Mouse (Mus musculus): ENCODE data around the gene Tpt1. TPM values are rescaled to one million over a fixed set of nuclear protein-coding genes. Genes with fewer than 3 reads are reported as not detected.

Tpt1 gene
- polyA plus RNA-seq (2012; fragmentation: generic; extraction: Trizol): 5,697 TPM
- long read RNA-seq, experiment 1, transcript Tpt1-201 (6 exons, 1,169 nt): major isoform, 807 of 934 reads
- long read RNA-seq, experiment 1, partial matches to known transcripts: 113 of 934 reads
- long read RNA-seq, experiment 1, other reads (novel, unspliced or antisense): 13 of 934 reads
- long read RNA-seq, experiment 2, transcript Tpt1-201 (6 exons, 1,169 nt): major isoform, 864 of 876 reads
- long read RNA-seq, experiment 2, partial matches to known transcripts: 8 of 876 reads
- long read RNA-seq, experiment 2, other reads (novel, unspliced or antisense): 3 of 876 reads

DNA sequence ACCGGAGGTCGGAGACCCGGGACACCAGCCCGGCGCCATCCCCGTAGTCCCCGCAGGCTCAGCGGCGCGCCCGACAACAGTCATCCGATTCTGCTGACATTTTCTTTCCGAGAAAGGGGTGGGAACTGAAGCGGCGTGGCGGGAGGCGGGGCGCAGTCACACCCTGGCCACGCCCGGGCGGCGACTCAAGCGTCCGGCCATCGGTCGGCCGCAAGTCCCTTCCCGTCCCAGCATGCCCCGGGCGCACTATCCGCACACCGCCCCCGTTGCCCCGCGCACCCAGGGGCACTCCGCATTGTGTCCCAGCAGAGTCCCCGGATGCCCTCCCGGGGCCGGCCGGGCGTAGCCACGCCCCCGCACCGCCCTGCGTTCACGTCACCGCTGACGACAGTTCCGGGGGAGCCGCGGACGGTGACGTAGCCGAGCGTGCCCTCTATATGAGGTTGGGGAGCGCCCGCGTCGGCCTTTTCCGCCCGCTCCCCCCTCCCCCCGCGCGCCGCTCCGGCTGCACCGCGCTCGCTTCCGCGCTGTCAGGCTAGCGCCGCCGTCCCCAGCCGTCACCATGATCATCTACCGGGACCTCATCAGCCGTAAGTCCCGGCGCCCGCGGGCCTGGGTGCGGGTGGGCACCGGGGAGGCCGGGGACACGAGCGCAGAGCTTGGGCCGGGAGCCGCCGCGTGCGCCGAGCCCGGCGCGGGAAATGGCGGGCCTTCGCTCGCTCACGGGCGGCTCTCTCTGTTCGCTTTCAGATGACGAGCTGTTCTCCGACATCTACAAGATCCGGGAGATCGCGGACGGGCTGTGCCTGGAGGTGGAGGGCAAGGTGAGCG, at the start of gene Tpt1:
TSS of gene Tpt1 (plus strand) at position 227 of the 831 bp plus-strand sequence.
- H3K79me3 ChIP-seq (ENCODE audit: low read depth): peaks cover 42% of the 10 kb centered on the region
- peak within 1 kb of the TSS; percentile 82 for H3K4me3 ChIP-seq (ENCODE audit: insufficient read depth, poor library complexity, severe bottlenecking)
- peaks cover 44% of the 10 kb centered on the region for H3K36me3 ChIP-seq (ENCODE audit: control insufficient read depth, insufficient read depth)
- peak within 1 kb of the TSS; percentile 94 for H3ac ChIP-seq (ENCODE audit: control insufficient read depth, insufficient read length, low read depth)
- peaks cover 60% of the 10 kb centered on the region for H3K79me2 ChIP-seq (ENCODE audit: control insufficient read depth, insufficient read depth)
- H3K27me3 ChIP-seq (ENCODE audit: control insufficient read depth, insufficient read depth, insufficient read length): no peaks in the 10 kb centered on the region
- TF ChIP-seq CTCF (IDR thresholded peaks at IDR 0.05; ENCODE audit: control insufficient read depth, insufficient read depth, insufficient read length) (no peak), MYOG (IDR thresholded peaks at IDR 0.05; ENCODE audit: control insufficient read depth, extremely low read depth, insufficient read length) (no peak), CEBPB (IDR thresholded peaks at IDR 0.05; ENCODE audit: low read depth) (no peak), MYOD1 (IDR thresholded peaks at IDR 0.05; ENCODE audit: control insufficient read depth, insufficient read length, low read depth) (no peak), USF1 (IDR thresholded peaks at IDR 0.05; ENCODE audit: low read depth) (no peak), MAX (IDR thresholded peaks at IDR 0.05) (peak; percentile 80), FOSL1 (IDR thresholded peaks at IDR 0.05; ENCODE audit: insufficient read depth, low read length, poor library complexity, severe bottlenecking) (no peak)

DNA sequence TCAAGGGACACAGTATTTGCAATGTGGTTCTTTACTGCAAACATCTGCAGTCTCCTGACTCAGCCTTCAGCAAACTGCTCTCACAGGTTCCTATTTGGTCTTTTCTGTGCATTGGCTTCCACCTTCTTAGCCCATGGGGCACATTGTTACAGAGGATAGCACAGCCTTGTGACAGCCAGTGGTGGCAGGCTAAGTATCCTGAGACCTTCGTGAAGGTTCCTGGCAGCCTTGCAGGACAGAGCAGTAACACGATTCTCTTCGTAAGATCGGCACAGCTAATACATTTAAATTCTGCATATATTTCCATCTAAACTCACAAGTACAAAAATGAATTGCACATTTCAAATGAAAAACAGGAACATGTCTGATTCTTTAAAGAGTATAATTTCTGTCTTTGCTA, 49.0 kb upstream of the Tpt1 start:
- Histone ChIP-seq H3ac (ENCODE audit: control insufficient read depth, insufficient read length, low read depth) (no peak overlapping the region), H3K79me3 (ENCODE audit: low read depth) (no peaks in the 10 kb centered on the region), H3K4me3 (ENCODE audit: insufficient read depth, poor library complexity, severe bottlenecking) (no peak overlapping the region), H3K36me3 (ENCODE audit: control insufficient read depth, insufficient read depth) (no peaks in the 10 kb centered on the region), H3K79me2 (ENCODE audit: control insufficient read depth, insufficient read depth) (no peaks in the 10 kb centered on the region), H3K27me3 (ENCODE audit: control insufficient read depth, insufficient read depth, insufficient read length) (no peaks in the 10 kb centered on the region)
- TF ChIP-seq USF1 (IDR thresholded peaks at IDR 0.05; ENCODE audit: low read depth) (no peak), CTCF (IDR thresholded peaks at IDR 0.05; ENCODE audit: control insufficient read depth, insufficient read depth, insufficient read length) (no peak), MAX (IDR thresholded peaks at IDR 0.05) (no peak), FOSL1 (IDR thresholded peaks at IDR 0.05; ENCODE audit: insufficient read depth, low read length, poor library complexity, severe bottlenecking) (no peak), CEBPB (IDR thresholded peaks at IDR 0.05; ENCODE audit: low read depth) (no peak), MYOG (IDR thresholded peaks at IDR 0.05; ENCODE audit: control insufficient read depth, extremely low read depth, insufficient read length) (no peak), MYOD1 (IDR thresholded peaks at IDR 0.05; ENCODE audit: control insufficient read depth, insufficient read length, low read depth) (no peak)

DNA sequence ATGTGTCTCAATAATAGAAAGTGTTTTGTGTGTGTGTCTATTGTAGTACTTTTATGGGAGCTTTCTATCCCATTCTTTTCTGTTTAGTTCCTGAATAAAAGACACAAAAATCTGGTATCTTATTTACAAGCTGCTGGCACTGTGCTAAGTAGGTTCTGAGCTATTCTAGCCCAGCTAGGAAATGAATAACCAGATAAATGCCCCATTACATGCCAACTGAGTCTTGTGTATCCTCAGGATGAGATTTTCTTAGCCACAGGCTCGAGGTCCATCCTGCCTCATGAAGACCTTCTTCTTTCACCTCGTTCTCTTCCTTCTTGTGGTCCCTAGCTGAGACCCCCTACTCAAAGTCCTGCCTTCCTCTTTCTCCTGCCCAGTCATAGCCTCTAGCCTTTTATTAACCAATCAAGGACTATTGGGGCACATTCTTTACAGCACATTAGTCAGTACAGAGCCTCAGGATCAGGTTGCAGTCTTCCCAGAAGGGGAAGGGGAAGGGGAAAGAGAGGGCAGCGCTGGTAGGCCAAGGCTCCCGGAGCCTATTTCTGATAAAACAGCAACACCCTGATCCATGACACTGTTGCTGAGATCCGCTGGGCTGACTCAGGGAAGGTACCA, 47.0 kb upstream of the Tpt1 start:
- no peak for TF ChIP-seq CEBPB (IDR thresholded peaks at IDR 0.05; ENCODE audit: low read depth)
- TF ChIP-seq MYOG (IDR thresholded peaks at IDR 0.05; ENCODE audit: control insufficient read depth, extremely low read depth, insufficient read length): no peak
- no peak for TF ChIP-seq MAX (IDR thresholded peaks at IDR 0.05)
- Histone ChIP-seq H3K79me2 (ENCODE audit: control insufficient read depth, insufficient read depth) (no peaks in the 10 kb centered on the region), H3K4me3 (ENCODE audit: insufficient read depth, poor library complexity, severe bottlenecking) (no peak overlapping the region)

DNA sequence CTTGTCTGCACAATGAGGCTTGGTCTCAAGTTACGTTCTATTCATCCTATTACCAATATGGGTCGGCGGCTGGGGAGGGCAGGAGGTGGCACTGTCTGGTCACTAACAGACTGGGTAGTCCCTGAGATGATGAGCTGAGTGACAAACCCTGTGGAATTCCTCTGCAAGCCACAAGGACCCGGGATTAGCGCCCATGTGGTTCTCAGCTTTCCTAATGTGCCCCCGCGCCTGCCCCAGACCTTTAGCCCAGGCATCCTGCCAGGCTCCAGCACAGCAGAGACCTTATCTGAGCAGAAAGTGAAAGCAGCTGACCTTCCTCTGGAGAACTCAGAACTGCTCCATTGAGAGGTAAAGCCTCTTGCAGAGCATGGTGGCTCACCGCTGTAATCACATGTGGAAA, 37.1 kb upstream of the Tpt1 start:
- TF ChIP-seq MAX (IDR thresholded peaks at IDR 0.05) (peak; percentile 45), USF1 (IDR thresholded peaks at IDR 0.05; ENCODE audit: low read depth) (no peak)

More for the DNA sequence above, 47.0 kb upstream of the Tpt1 start:
- H3K36me3 ChIP-seq (ENCODE audit: control insufficient read depth, insufficient read depth): no peaks in the 10 kb centered on the region
- no peaks in the 10 kb centered on the region for H3K27me3 ChIP-seq (ENCODE audit: control insufficient read depth, insufficient read depth, insufficient read length)
- H3ac ChIP-seq (ENCODE audit: control insufficient read depth, insufficient read length, low read depth): no peak overlapping the region
- no peaks in the 10 kb centered on the region for H3K79me3 ChIP-seq (ENCODE audit: low read depth)

DNA sequence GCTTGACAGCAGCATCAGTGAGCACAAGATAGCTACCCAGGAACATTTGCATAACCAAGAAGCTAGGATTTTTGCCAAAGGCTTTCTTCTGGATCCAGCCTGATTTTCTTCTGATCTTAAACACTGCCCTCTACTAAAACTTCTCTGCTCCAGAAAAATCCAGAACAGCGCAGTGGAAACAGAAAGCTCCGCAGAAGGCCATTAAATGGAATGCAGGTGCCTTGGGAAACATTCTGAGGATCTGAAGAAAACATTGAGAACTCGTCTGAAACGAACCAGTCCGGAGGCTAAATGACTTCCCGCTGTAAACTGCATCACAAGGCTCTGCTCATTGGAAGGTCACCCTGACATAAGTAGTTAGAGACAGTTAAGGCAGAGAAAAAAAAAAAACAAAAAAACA, 35.0 kb upstream of the Tpt1 start:
- H3K36me3 ChIP-seq (ENCODE audit: control insufficient read depth, insufficient read depth): no peaks in the 10 kb centered on the region
- no peaks in the 10 kb centered on the region for H3K79me2 ChIP-seq (ENCODE audit: control insufficient read depth, insufficient read depth)
- no peaks in the 10 kb centered on the region for H3K27me3 ChIP-seq (ENCODE audit: control insufficient read depth, insufficient read depth, insufficient read length)
- H3ac ChIP-seq (ENCODE audit: control insufficient read depth, insufficient read length, low read depth): no peak overlapping the region
- no peaks in the 10 kb centered on the region for H3K79me3 ChIP-seq (ENCODE audit: low read depth)
- TF ChIP-seq USF1 (IDR thresholded peaks at IDR 0.05; ENCODE audit: low read depth) (no peak), MYOD1 (IDR thresholded peaks at IDR 0.05; ENCODE audit: control insufficient read depth, insufficient read length, low read depth) (no peak), FOSL1 (IDR thresholded peaks at IDR 0.05; ENCODE audit: insufficient read depth, low read length, poor library complexity, severe bottlenecking) (no peak), MYOG (IDR thresholded peaks at IDR 0.05; ENCODE audit: control insufficient read depth, extremely low read depth, insufficient read length) (no peak), CTCF (IDR thresholded peaks at IDR 0.05; ENCODE audit: control insufficient read depth, insufficient read depth, insufficient read length) (no peak), CEBPB (IDR thresholded peaks at IDR 0.05; ENCODE audit: low read depth) (no peak), MAX (IDR thresholded peaks at IDR 0.05) (no peak)
- H3K4me3 ChIP-seq (ENCODE audit: insufficient read depth, poor library complexity, severe bottlenecking): no peak overlapping the region

More for the DNA sequence above, 37.1 kb upstream of the Tpt1 start:
- Histone ChIP-seq H3K79me3 (ENCODE audit: low read depth) (no peaks in the 10 kb centered on the region), H3K4me3 (ENCODE audit: insufficient read depth, poor library complexity, severe bottlenecking) (no peak overlapping the region), H3ac (ENCODE audit: control insufficient read depth, insufficient read length, low read depth) (no peak overlapping the region), H3K79me2 (ENCODE audit: control insufficient read depth, insufficient read depth) (no peaks in the 10 kb centered on the region), H3K36me3 (ENCODE audit: control insufficient read depth, insufficient read depth) (no peaks in the 10 kb centered on the region), H3K27me3 (ENCODE audit: control insufficient read depth, insufficient read depth, insufficient read length) (no peaks in the 10 kb centered on the region)

Data from C2C12 (cell line).